Mouse (Mus musculus): ENCODE data around the gene Onecut1. TPM values are rescaled to one million over a fixed set of nuclear protein-coding genes. Genes with fewer than 3 reads are reported as not detected.

Onecut1 gene
- 0.84 and 1.0 TPM in 2 replicates for polyA plus RNA-seq (2012; rRNA removed)

GRCm38 (mm10) chr9:74861561-74861980 lies at the start of gene Onecut1:
Gene Onecut1 (plus strand): TSS chr9:74861921.

Other genes with a start within 250 kb of the Onecut1 start
- 0.89 and 1.1 TPM in 2 replicates for gene Fam214a, start 91.0 kb downstream of the Onecut1 start, polyA plus RNA-seq (2012; rRNA removed)
- 39.7 and 46.9 TPM in 2 replicates for gene Arpp19, start 175.7 kb downstream of the Onecut1 start, polyA plus RNA-seq (2012; rRNA removed)
- gene Myo5a, start 209.1 kb downstream of the Onecut1 start, polyA plus RNA-seq (2012; rRNA removed) = 1.3 and 2.0 TPM in 2 replicates

All from liver, embryonic 14 days (tissue).